Mouse (Mus musculus): ENCODE measurements around the gene Cers6.

DNA sequence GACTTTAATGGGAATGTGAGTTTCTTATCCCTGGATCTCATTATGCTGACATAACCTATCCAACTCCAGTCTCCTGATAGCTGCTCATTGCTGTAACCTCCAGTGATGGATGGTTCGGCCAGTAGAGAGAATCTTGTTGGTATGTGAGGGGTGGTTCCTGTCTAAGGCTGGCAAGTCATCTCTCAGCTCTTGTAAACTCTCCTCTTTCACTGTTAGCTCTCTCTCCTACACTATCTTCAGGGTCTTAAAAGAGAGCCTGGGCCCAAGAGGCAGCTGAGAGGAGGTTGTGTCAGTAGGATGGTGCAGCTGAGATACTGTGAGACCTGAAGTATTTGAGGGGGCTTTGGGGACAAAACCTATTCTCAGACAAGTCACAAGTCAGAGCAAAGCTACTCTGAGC lies 272.9 kb downstream of the Cers6 start:
- no peak for TF ChIP-seq CTCF (IDR thresholded peaks at IDR 0.05; ENCODE audit: low read depth, low read length)
- TF ChIP-seq POLR2A (IDR thresholded peaks at IDR 0.05; ENCODE audit: extremely low read depth, insufficient read depth, low read length) = no peak

All from liver, adult 2 months (tissue).